Mouse (Mus musculus) heart, embryonic 16.5 days (tissue): ENCODE measurements around the gene Nadk2. TPM values are rescaled to one million over a fixed set of nuclear protein-coding genes. Genes with fewer than 3 reads are reported as not detected.

Experiments used
- ATAC-seq: fragments of 200-750 bp; cut with Nextera tagmentation; replicated peaks from 2 replicates; pipeline ENCODE4 v1.8.0; 2017; ENCODE audit warnings: moderate number of reproducible peaks; ENCODE audit not compliant: insufficient read depth, low FRiP score; ENCODE audit errors: extremely low read depth
- H3K27ac ChIP-seq: fragments of 300-500 bp; sonication (generic); 2 replicates; pipeline ENCODE4 v1.5.1; 2014; ENCODE audit warnings: mild to moderate bottlenecking, low read length, control low read depth, moderate library complexity
- H3K27me3 ChIP-seq: fragments of 300-500 bp; sonication (generic); 2 replicates; pipeline ENCODE4 v1.6.1; 2014; ENCODE audit warnings: low read length, mixed read lengths; ENCODE audit not compliant: control insufficient read depth, insufficient read depth
- H3K36me3 ChIP-seq: fragments of 300-500 bp; sonication (generic); 2 replicates; pipeline ENCODE4 v1.6.1; 2014; ENCODE audit not compliant: control insufficient read depth, insufficient read depth
- H3K4me1 ChIP-seq: fragments of 300-500 bp; sonication (generic); 2 replicates; pipeline ENCODE4 v1.6.1; 2014; ENCODE audit warnings: low read length, mixed read lengths; ENCODE audit not compliant: control insufficient read depth, insufficient read depth
- H3K4me2 ChIP-seq: fragments of 300-500 bp; sonication (generic); 2 replicates; pipeline ENCODE4 v1.6.1; 2014; ENCODE audit warnings: low read depth, mild to moderate bottlenecking, control low read depth, low read length
- H3K4me3 ChIP-seq: fragments of 300-500 bp; sonication (generic); 2 replicates; pipeline ENCODE4 v1.5.1; 2014; ENCODE audit warnings: mild to moderate bottlenecking, control low read depth, low read length
- H3K9ac ChIP-seq: fragments of 300-500 bp; sonication (generic); 2 replicates; pipeline ENCODE4 v1.6.1; 2014; ENCODE audit warnings: low read length, control low read depth
- H3K9me3 ChIP-seq: fragments of 300-500 bp; sonication (generic); replicated peaks from 2 replicates; pipeline ENCODE4 v1.6.1; 2016; ENCODE audit warnings: low read length; ENCODE audit not compliant: control insufficient read depth
- WGBS: fragments of 180-500 bp; shearing (Covaris S2); extraction: QIAGEN DNeasy Blood & Tissue Kit; methylation state at CpG from one replicate; pipeline ENCODE4 v1.1.7; 2014; 5-methylcytosine and 5-hydroxymethylcytosine counted together
- polyA plus RNA-seq: library from polyadenylated mRNA; unstranded; fragments of >200 nt; fragmentation: Nextera tagmentation; extraction: Ambion mirVana; gene quantifications from 2 replicates; pipeline ENCODE4 v1.2.1, GENCODE M21; 2015

The Nadk2 gene
- polyA plus RNA-seq, 1 experiment from 2014 or later, result 45.8 TPM

DNA sequence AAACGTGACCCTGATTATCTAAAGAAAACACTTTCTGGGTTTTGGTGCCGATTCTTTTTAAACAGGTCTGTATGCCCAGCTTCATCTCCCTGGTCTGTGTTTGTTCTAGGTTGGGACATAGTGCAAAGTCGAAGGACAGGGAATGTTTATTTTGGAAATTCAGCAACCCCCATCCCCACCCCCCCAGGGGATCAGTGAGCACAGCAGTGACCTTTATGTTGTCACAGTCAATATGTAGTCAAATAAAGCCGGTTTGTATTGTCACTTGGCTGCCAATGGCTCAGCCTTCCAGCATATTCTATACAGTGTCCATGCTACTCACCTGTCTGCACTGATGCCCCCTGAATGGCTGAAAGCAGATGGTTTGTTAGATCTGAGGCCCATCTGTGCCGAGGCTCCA is 43.5 kb downstream of the Nadk2 start:
- Histone ChIP-seq H3K27me3 (no peaks in the 10 kb centered on the region), H3K9me3 (no peaks in the 10 kb centered on the region), H3K36me3 (peaks cover 39% of the 10 kb centered on the region), H3K9ac (no peak overlapping the region), H3K27ac (no peak overlapping the region), H3K4me2 (no peak overlapping the region), H3K4me1 (peaks cover 3% of the 10 kb centered on the region; the same call in 1 of the 2 replicates), H3K4me3 (no peak overlapping the region)
- WGBS, result 61% methylated on average over 5 of the region's 5 CpGs
- ATAC-seq, result no peak

DNA sequence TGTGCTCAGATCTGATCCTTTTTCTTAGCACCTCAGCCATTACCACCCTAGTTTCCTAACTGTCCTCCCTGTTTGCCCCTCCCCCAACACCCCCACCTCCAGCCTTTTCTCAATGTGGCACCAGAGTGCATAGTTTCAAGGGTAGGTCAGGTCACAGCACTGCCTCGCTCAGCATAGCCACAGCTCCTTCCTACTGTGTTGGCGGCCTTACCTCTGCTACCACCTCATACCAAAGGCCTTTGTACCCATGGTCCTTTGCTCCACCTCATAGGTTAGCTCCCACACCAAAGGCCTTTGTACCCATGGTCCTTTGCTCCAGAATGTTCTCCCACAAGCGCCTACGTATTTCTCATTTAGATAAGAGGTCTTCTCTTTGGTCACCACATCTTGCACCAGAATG is 47.8 kb downstream of the Nadk2 start:
- Histone ChIP-seq H3K4me1 (no peaks in the 10 kb centered on the region), H3K4me3 (no peak overlapping the region), H3K9me3 (no peaks in the 10 kb centered on the region), H3K36me3 (peaks cover 48% of the 10 kb centered on the region), H3K9ac (no peak overlapping the region), H3K27ac (no peak overlapping the region), H3K27me3 (no peaks in the 10 kb centered on the region), H3K4me2 (no peak overlapping the region)
- 93% methylated on average over 4 of the region's 4 CpGs for WGBS
- no peak for ATAC-seq

DNA sequence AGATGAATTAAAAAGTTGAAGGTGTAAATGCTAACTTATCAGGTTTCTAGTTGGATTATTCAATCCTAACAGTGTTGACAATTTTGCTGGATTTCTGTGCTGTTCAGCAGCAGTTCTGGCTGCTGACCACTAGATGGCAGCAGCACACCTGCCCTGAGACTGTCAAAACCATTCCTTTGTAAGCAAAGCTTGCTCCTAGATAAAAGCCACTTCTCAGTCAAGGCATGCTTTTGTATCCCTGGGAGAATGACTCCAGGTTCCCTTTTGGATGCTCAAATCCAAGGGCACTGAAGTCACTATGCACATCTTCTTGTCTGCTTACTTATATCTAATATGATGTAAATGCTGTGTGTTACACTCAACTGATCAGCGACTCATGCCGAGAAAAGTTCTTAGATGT is 49.0 kb downstream of the Nadk2 start:
- ATAC-seq, result no peak
- Histone ChIP-seq H3K4me1 (no peaks in the 10 kb centered on the region), H3K9ac (no peak overlapping the region), H3K36me3 (peaks cover 46% of the 10 kb centered on the region), H3K4me2 (no peak overlapping the region), H3K27ac (no peak overlapping the region), H3K4me3 (no peak overlapping the region), H3K27me3 (no peaks in the 10 kb centered on the region), H3K9me3 (no peaks in the 10 kb centered on the region)
- 94% methylated on average over 2 of the region's 2 CpGs for WGBS

DNA sequence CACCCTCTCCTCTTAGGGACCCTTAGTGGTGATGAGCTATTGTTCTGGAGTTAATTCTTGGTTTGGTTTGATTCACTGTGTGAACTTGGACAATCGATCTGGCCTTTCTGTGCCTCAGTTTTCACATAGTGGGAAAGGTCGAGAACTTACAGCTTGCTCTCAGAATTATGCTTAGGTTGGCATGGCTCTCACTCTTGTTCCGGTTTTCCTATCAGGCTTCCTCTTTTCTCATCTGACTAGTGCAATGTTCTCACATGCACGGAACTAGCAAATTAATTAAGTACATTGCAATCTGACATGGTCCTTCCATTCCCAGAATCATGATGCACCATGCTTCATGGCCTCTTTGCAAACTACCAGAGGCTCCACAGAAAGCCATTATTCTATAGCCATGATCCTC is 51.9 kb downstream of the Nadk2 start:
- 86% methylated on average over 4 of the region's 4 CpGs for WGBS

DNA sequence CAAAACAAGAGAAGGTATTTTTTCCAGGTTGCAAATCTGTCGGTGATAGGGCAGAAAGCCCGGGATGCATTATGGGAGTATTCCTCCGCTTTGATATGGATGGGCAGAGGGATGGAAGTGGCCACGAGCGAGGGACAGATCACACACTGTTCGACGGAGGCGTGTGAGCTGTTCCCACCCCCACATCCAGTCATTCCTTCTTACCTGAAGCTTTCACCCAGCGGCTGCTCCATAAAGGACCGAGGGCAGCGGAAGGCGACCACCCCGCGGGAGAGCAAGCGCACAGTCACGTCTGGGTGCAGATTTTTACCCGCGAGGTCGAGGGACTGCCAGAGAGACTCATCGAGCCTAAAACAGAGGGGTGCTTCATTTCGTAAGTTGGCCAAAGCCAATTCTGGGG is 53.8 kb downstream of the Nadk2 start:
- Histone ChIP-seq H3K4me1 (no peaks in the 10 kb centered on the region), H3K9me3 (no peaks in the 10 kb centered on the region), H3K36me3 (peaks cover 34% of the 10 kb centered on the region), H3K27me3 (no peaks in the 10 kb centered on the region), H3K4me2 (no peak overlapping the region), H3K9ac (no peak overlapping the region), H3K27ac (no peak overlapping the region), H3K4me3 (no peak overlapping the region)
- no peak for ATAC-seq
- WGBS, result 90% methylated on average over 21 of the region's 21 CpGs

More for the DNA sequence above, 51.9 kb downstream of the Nadk2 start:
- H3K9ac ChIP-seq, result no peak overlapping the region
- no peak overlapping the region for H3K4me2 ChIP-seq
- no peak overlapping the region for H3K27ac ChIP-seq
- H3K27me3 ChIP-seq, result no peaks in the 10 kb centered on the region
- H3K4me1 ChIP-seq, result no peaks in the 10 kb centered on the region
- H3K9me3 ChIP-seq, result no peaks in the 10 kb centered on the region
- H3K36me3 ChIP-seq, result peaks cover 34% of the 10 kb centered on the region
- no peak overlapping the region for H3K4me3 ChIP-seq
- no peak for ATAC-seq

DNA sequence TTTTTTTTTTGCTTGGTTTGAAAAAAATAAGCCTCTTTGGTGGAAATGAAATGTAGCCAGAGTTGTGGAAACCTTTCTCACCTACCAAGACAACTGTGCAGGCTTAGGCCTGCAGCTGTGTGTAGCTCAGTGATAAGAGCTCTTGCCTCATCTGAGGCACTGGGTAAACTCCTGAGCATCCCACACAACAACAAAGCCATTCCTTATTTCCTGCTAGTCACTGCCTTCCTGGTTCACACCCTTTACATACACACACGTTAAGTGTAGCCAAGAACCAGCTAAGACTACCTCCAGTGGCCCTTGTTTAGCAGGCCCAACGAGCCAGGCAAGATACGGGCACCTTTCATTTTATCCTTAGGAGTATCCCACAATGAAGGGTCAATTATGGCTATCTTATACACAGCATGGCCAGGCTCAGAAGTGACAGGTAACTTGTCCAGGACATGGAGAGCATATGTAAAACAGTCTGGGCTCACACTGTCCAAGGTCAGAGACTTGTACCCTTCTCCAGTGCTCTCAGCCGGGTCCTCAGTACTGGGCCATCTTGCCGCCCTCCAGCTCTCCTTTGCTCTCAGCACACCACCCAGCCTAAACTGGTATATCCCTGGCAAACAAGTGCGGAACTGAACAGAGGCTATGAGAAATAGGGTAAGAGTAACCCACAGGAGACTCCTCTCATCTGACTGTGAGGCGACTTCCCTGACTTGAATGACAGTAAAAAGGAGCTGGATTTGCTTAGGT is 56.2 kb downstream of the Nadk2 start:
- ATAC-seq, result no peak
- no peak overlapping the region for H3K4me2 ChIP-seq
- H3K27me3 ChIP-seq, result no peaks in the 10 kb centered on the region
- H3K9me3 ChIP-seq, result no peaks in the 10 kb centered on the region
- H3K27ac ChIP-seq, result no peak overlapping the region
- 78% methylated on average over 7 of the region's 7 CpGs for WGBS
- H3K4me1 ChIP-seq, result no peaks in the 10 kb centered on the region
- no peak overlapping the region for H3K9ac ChIP-seq
- H3K4me3 ChIP-seq, result no peak overlapping the region
- peaks cover 31% of the 10 kb centered on the region for H3K36me3 ChIP-seq

- Histone ChIP-seq H3K4me3 (no peak overlapping the region), H3K9me3 (no peaks in the 10 kb centered on the region), H3K27me3 (no peaks in the 10 kb centered on the region), H3K4me1 (peaks cover 7% of the 10 kb centered on the region), H3K9ac (no peak overlapping the region), H3K36me3 (peaks cover 24% of the 10 kb centered on the region), H3K27ac (no peak overlapping the region), H3K4me2 (no peak overlapping the region)
- ATAC-seq, result no peak
- 71% methylated on average over 9 of the region's 9 CpGs for WGBS
These were observed 59.9 kb downstream of the Nadk2 start for GRCm38 (mm10) chr15:9130772-9131498.

GRCm38 (mm10) chr15:9131499-9131888 is 60.4 kb downstream of the Nadk2 start:
- Histone ChIP-seq H3K27ac (no peak overlapping the region), H3K9ac (no peak overlapping the region), H3K4me2 (no peak overlapping the region), H3K9me3 (no peaks in the 10 kb centered on the region), H3K4me3 (no peak overlapping the region), H3K36me3 (peaks cover 26% of the 10 kb centered on the region), H3K27me3 (no peaks in the 10 kb centered on the region), H3K4me1 (peaks cover 7% of the 10 kb centered on the region)
- WGBS, result 85% methylated on average over 4 of the region's 4 CpGs
- no peak for ATAC-seq

- Histone ChIP-seq H3K27me3 (no peaks in the 10 kb centered on the region), H3K9me3 (no peaks in the 10 kb centered on the region), H3K36me3 (peaks cover 28% of the 10 kb centered on the region), H3K4me2 (no peak overlapping the region), H3K4me3 (no peak overlapping the region), H3K9ac (no peak overlapping the region), H3K27ac (0 out of 2 replicates have a peak overlapping the region, but pooled peaks have one; percentile 66), H3K4me1 (peaks cover 7% of the 10 kb centered on the region)
- no peak for ATAC-seq
- WGBS, result 77% methylated on average over 13 of the region's 13 CpGs
These were observed 61.8 kb downstream of the Nadk2 start for GRCm38 (mm10) chr15:9132693-9133443.
